Mouse (Mus musculus): Measurements from ENCODE around the gene Nexn. TPM values are rescaled to one million over a fixed set of nuclear protein-coding genes. Genes with fewer than 3 reads are reported as not detected.
A peak's percentile ranks its signal among the peaks of the same experiment; 100 is the strongest.

Nexn gene
- polyA plus RNA-seq, 1 experiment from 2014 or later = 26.8 TPM

GRCm38 (mm10) chr3:152213416-152213815, 52.7 kb downstream of the Nexn start:
- WGBS = 53% methylated on average over 3 of the region's 3 CpGs
- Histone ChIP-seq H3K4me3 (ENCODE audit: low read depth, low read length) (peak overlapping the region; percentile 17), H3K4me1 (replicated peaks; ENCODE audit: control insufficient read depth, insufficient read depth, low read length) (peaks cover 26% of the 10 kb centered on the region), H3K36me3 (ENCODE audit: control insufficient read depth, insufficient read depth, low read length) (peaks cover 39% of the 10 kb centered on the region), H3K27ac (ENCODE audit: low read depth) (no peak overlapping the region), H3K4me2 (ENCODE audit: low read length) (peak overlapping the region; percentile 91), H3K9me3 (ENCODE audit: control insufficient read depth, low read length) (no peaks in the 10 kb centered on the region), H3K9ac (ENCODE audit: low read length) (no peak overlapping the region), H3K27me3 (replicated peaks; ENCODE audit: control insufficient read depth, insufficient read depth, low read length) (no peaks in the 10 kb centered on the region)
- ATAC-seq (replicated peaks; ENCODE audit: low FRiP score, low TSS enrichment, low read depth) (no peak), DNase-seq (ENCODE audit: low spot score) (no peak)

GRCm38 (mm10) chr3:152211731-152212279, 54.3 kb downstream of the Nexn start:
- peak; percentile 60 for DNase-seq (ENCODE audit: low spot score)
- H3K36me3 ChIP-seq (ENCODE audit: control insufficient read depth, insufficient read depth, low read length) = peaks cover 30% of the 10 kb centered on the region
- H3K9ac ChIP-seq (ENCODE audit: low read length) = peak overlapping the region; percentile 100
- H3K4me3 ChIP-seq (ENCODE audit: low read depth, low read length) = peak overlapping the region; percentile 98
- peak overlapping the region; percentile 100; the same call in 1 of the 2 replicates for H3K27ac ChIP-seq (ENCODE audit: low read depth)
- peak overlapping the region; percentile 91 for H3K4me2 ChIP-seq (ENCODE audit: low read length)
- H3K4me1 ChIP-seq (replicated peaks; ENCODE audit: control insufficient read depth, insufficient read depth, low read length) = peaks cover 27% of the 10 kb centered on the region
- no peak for ATAC-seq (replicated peaks; ENCODE audit: low FRiP score, low TSS enrichment, low read depth)
- H3K27me3 ChIP-seq (replicated peaks; ENCODE audit: control insufficient read depth, insufficient read depth, low read length) = no peaks in the 10 kb centered on the region
- no peaks in the 10 kb centered on the region for H3K9me3 ChIP-seq (ENCODE audit: control insufficient read depth, low read length)
- WGBS = 8% methylated on average over 7 of the region's 7 CpGs

GRCm38 (mm10) chr3:152210728-152211391, 55.3 kb downstream of the Nexn start:
- Histone ChIP-seq H3K27me3 (replicated peaks; ENCODE audit: control insufficient read depth, insufficient read depth, low read length) (no peaks in the 10 kb centered on the region), H3K9ac (ENCODE audit: low read length) (peak overlapping the region; percentile 100), H3K36me3 (ENCODE audit: control insufficient read depth, insufficient read depth, low read length) (peaks cover 21% of the 10 kb centered on the region), H3K27ac (ENCODE audit: low read depth) (peak overlapping the region; percentile 100), H3K4me3 (ENCODE audit: low read depth, low read length) (peak overlapping the region; percentile 98), H3K4me1 (replicated peaks; ENCODE audit: control insufficient read depth, insufficient read depth, low read length) (peaks cover 27% of the 10 kb centered on the region), H3K9me3 (ENCODE audit: control insufficient read depth, low read length) (no peaks in the 10 kb centered on the region), H3K4me2 (ENCODE audit: low read length) (peak overlapping the region; percentile 91)
- WGBS = under 1% methylated on average over 62 of the region's 68 CpGs
- peak; percentile 87 for DNase-seq (ENCODE audit: low spot score)
- ATAC-seq (replicated peaks; ENCODE audit: low FRiP score, low TSS enrichment, low read depth) = peak; percentile 70

GRCm38 (mm10) chr3:152209967-152210634, 56.0 kb downstream of the Nexn start, which contains the start of the genes Dnajb4 and Fubp1:
Dnajb4 (minus strand) TSS chr3:152210302.
Fubp1 (plus strand) TSS chr3:152210422.
- peak; percentile 99 for DNase-seq (ENCODE audit: low spot score)

GRCm38 (mm10) chr3:152209177-152209966, 56.8 kb downstream of the Nexn start:
- Histone ChIP-seq H3K9me3 (ENCODE audit: control insufficient read depth, low read length) (no peaks in the 10 kb centered on the region), H3K4me1 (replicated peaks; ENCODE audit: control insufficient read depth, insufficient read depth, low read length) (peaks cover 27% of the 10 kb centered on the region), H3K4me3 (ENCODE audit: low read depth, low read length) (peak overlapping the region; percentile 98), H3K27ac (ENCODE audit: low read depth) (peak overlapping the region; percentile 100), H3K27me3 (replicated peaks; ENCODE audit: control insufficient read depth, insufficient read depth, low read length) (no peaks in the 10 kb centered on the region), H3K36me3 (ENCODE audit: control insufficient read depth, insufficient read depth, low read length) (peaks cover 8% of the 10 kb centered on the region; the same call in 1 of the 2 replicates), H3K4me2 (ENCODE audit: low read length) (peak overlapping the region; percentile 95), H3K9ac (ENCODE audit: low read length) (peak overlapping the region; percentile 100)
- WGBS = 3% methylated on average over 25 of the region's 25 CpGs
- ATAC-seq (replicated peaks; ENCODE audit: low FRiP score, low TSS enrichment, low read depth) (peak; percentile 12; the same call in 1 of the 2 replicates), DNase-seq (ENCODE audit: low spot score) (peak; percentile 84)

More at GRCm38 (mm10) chr3:152209967-152210634, 56.0 kb downstream of the Nexn start, which contains the start of the genes Dnajb4 and Fubp1:
- ATAC-seq (replicated peaks; ENCODE audit: low FRiP score, low TSS enrichment, low read depth) = peak; percentile 96
- H3K9ac ChIP-seq (ENCODE audit: low read length) = peak within 1 kb of the TSS; percentile 100
- H3K4me3 ChIP-seq (ENCODE audit: low read depth, low read length) = peak within 1 kb of the TSS; percentile 98
- peaks cover 14% of the 10 kb centered on the region for H3K36me3 ChIP-seq (ENCODE audit: control insufficient read depth, insufficient read depth, low read length)
- WGBS = under 1% methylated on average over 85 of the region's 85 CpGs
- peak within 1 kb of the TSS; percentile 100 for H3K27ac ChIP-seq (ENCODE audit: low read depth)
- no peaks in the 10 kb centered on the region for H3K27me3 ChIP-seq (replicated peaks; ENCODE audit: control insufficient read depth, insufficient read depth, low read length)
- H3K9me3 ChIP-seq (ENCODE audit: control insufficient read depth, low read length) = no peaks in the 10 kb centered on the region
- H3K4me1 ChIP-seq (replicated peaks; ENCODE audit: control insufficient read depth, insufficient read depth, low read length) = peaks cover 27% of the 10 kb centered on the region
- H3K4me2 ChIP-seq (ENCODE audit: low read length) = peak within 1 kb of the TSS; percentile 95

GRCm38 (mm10) chr3:152208096-152208885, 57.9 kb downstream of the Nexn start:
- DNase-seq (ENCODE audit: low spot score) (no peak), ATAC-seq (replicated peaks; ENCODE audit: low FRiP score, low TSS enrichment, low read depth) (no peak)
- 84% methylated on average over 7 of the region's 7 CpGs for WGBS
- no peak overlapping the region for H3K9ac ChIP-seq (ENCODE audit: low read length)
- H3K27me3 ChIP-seq (replicated peaks; ENCODE audit: control insufficient read depth, insufficient read depth, low read length) = no peaks in the 10 kb centered on the region
- H3K4me3 ChIP-seq (ENCODE audit: low read depth, low read length) = 0 out of 2 replicates have a peak overlapping the region, but pooled peaks have one; percentile 98
- H3K4me2 ChIP-seq (ENCODE audit: low read length) = peak overlapping the region; percentile 95
- H3K27ac ChIP-seq (ENCODE audit: low read depth) = no peak overlapping the region
- H3K9me3 ChIP-seq (ENCODE audit: control insufficient read depth, low read length) = no peaks in the 10 kb centered on the region
- peaks cover 25% of the 10 kb centered on the region for H3K4me1 ChIP-seq (replicated peaks; ENCODE audit: control insufficient read depth, insufficient read depth, low read length)
- H3K36me3 ChIP-seq (ENCODE audit: control insufficient read depth, insufficient read depth, low read length) = peaks cover 8% of the 10 kb centered on the region; the same call in 1 of the 2 replicates

- ATAC-seq (replicated peaks; ENCODE audit: low FRiP score, low TSS enrichment, low read depth) (no peak), DNase-seq (ENCODE audit: low spot score) (no peak)
Measured at GRCm38 (mm10) chr3:152207156-152207555, 59.0 kb downstream of the Nexn start.

More at GRCm38 (mm10) chr3:152207156-152207555, 59.0 kb downstream of the Nexn start:
- Histone ChIP-seq H3K4me2 (ENCODE audit: low read length) (no peak overlapping the region), H3K27ac (ENCODE audit: low read depth) (no peak overlapping the region), H3K27me3 (replicated peaks; ENCODE audit: control insufficient read depth, insufficient read depth, low read length) (no peaks in the 10 kb centered on the region), H3K4me3 (ENCODE audit: low read depth, low read length) (no peak overlapping the region), H3K4me1 (replicated peaks; ENCODE audit: control insufficient read depth, insufficient read depth, low read length) (peaks cover 14% of the 10 kb centered on the region), H3K36me3 (ENCODE audit: control insufficient read depth, insufficient read depth, low read length) (peaks cover 8% of the 10 kb centered on the region; the same call in 1 of the 2 replicates), H3K9me3 (ENCODE audit: control insufficient read depth, low read length) (no peaks in the 10 kb centered on the region), H3K9ac (ENCODE audit: low read length) (no peak overlapping the region)
- WGBS = 97% methylated on average over 4 of the region's 4 CpGs

All from intestine, embryonic 14.5 days (tissue).